Mouse (Mus musculus) liver, postnatal 0 days (tissue): ENCODE results near the gene Dync2h1.

Source experiments
- CTCF ChIP-seq: sonication (generic); IDR thresholded peaks from 2 replicates; pipeline ENCODE4 v1.5.1; 2016; ENCODE audit warnings: antibody characterized with exemption, low read depth
- EP300 ChIP-seq: IDR thresholded peaks from 2 replicates; pipeline ENCODE4 v1.6.1; 2016; ENCODE audit warnings: antibody characterized with exemption, low read depth, mild to moderate bottlenecking

DNA sequence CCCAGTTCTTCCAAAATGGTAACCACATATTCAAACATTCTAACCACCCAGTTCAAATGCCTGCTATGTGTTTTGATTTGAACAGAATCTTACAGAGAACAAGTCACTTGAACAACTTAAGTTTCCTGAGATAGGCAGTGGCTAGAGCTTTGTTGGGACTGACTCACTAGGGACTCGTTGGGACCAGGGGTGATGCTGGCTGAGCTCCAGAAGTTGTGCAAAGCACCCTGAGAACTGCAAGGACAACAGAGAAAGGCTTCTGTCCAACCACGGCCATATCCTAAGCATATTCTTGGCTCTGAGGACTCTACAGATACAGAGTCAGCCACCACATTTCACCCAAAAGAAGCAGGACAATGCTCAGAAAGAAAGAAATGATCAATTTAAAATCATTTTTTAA lies 215.1 kb downstream of the Dync2h1 start:
- TF ChIP-seq CTCF (no peak), EP300 (no peak)
